Mouse (Mus musculus): ENCODE results near the gene Naa16. TPM values are rescaled to one million over a fixed set of nuclear protein-coding genes. Genes with fewer than 3 reads are reported as not detected.

Gene Naa16
- polyA plus RNA-seq, 1 experiment from 2014 or later, result 39.4 TPM

GRCm38 (mm10) chr14:79280456-79280855 is 110.1 kb downstream of the Naa16 start:
- H3K9ac ChIP-seq, result no peak overlapping the region
- 84% methylated on average over 9 of the region's 9 CpGs for WGBS
- no peak for ATAC-seq (ENCODE audit: low FRiP score)

GRCm38 (mm10) chr14:79279494-79279893 is 111.1 kb downstream of the Naa16 start:
- Histone ChIP-seq H3K27me3 (no peaks in the 10 kb centered on the region), H3K9ac (no peak overlapping the region), H3K4me1 (peaks cover 17% of the 10 kb centered on the region), H3K27ac (no peak overlapping the region), H3K4me3 (no peak overlapping the region), H3K36me3 (no peaks in the 10 kb centered on the region), H3K4me2 (replicated peaks) (no peak overlapping the region), H3K9me3 (replicated peaks) (no peaks in the 10 kb centered on the region)
- 81% methylated on average over 1 of the region's 1 CpGs for WGBS
- ATAC-seq (ENCODE audit: low FRiP score), result no peak

More at GRCm38 (mm10) chr14:79280456-79280855, 110.1 kb downstream of the Naa16 start:
- H3K4me2 ChIP-seq (replicated peaks), result no peak overlapping the region
- peaks cover 13% of the 10 kb centered on the region for H3K4me1 ChIP-seq
- no peaks in the 10 kb centered on the region for H3K27me3 ChIP-seq
- H3K27ac ChIP-seq, result no peak overlapping the region
- no peaks in the 10 kb centered on the region for H3K36me3 ChIP-seq
- no peak overlapping the region for H3K4me3 ChIP-seq
- H3K9me3 ChIP-seq (replicated peaks), result no peaks in the 10 kb centered on the region

GRCm38 (mm10) chr14:79278927-79279326 is 111.7 kb downstream of the Naa16 start:
- Histone ChIP-seq H3K9ac (no peak overlapping the region), H3K4me3 (no peak overlapping the region), H3K9me3 (replicated peaks) (no peaks in the 10 kb centered on the region), H3K27ac (no peak overlapping the region), H3K27me3 (no peaks in the 10 kb centered on the region), H3K36me3 (no peaks in the 10 kb centered on the region), H3K4me2 (replicated peaks) (no peak overlapping the region), H3K4me1 (peaks cover 20% of the 10 kb centered on the region)
- 89% methylated on average over 4 of the region's 4 CpGs for WGBS
- no peak for ATAC-seq (ENCODE audit: low FRiP score)

GRCm38 (mm10) chr14:79277922-79278321 is 112.7 kb downstream of the Naa16 start:
- Histone ChIP-seq H3K36me3 (no peaks in the 10 kb centered on the region), H3K27ac (no peak overlapping the region), H3K9ac (no peak overlapping the region), H3K9me3 (replicated peaks) (no peaks in the 10 kb centered on the region), H3K27me3 (no peaks in the 10 kb centered on the region), H3K4me1 (peaks cover 24% of the 10 kb centered on the region), H3K4me2 (replicated peaks) (no peak overlapping the region), H3K4me3 (no peak overlapping the region)
- 40% methylated on average over 7 of the region's 7 CpGs for WGBS
- no peak for ATAC-seq (ENCODE audit: low FRiP score)

- no peak for ATAC-seq (ENCODE audit: low FRiP score)
- H3K4me2 ChIP-seq (replicated peaks), result no peak overlapping the region
- peaks cover 24% of the 10 kb centered on the region for H3K4me1 ChIP-seq
- H3K27me3 ChIP-seq, result no peaks in the 10 kb centered on the region
- H3K27ac ChIP-seq, result no peak overlapping the region
- no peak overlapping the region for H3K4me3 ChIP-seq
- no peak overlapping the region for H3K9ac ChIP-seq
- H3K9me3 ChIP-seq (replicated peaks), result no peaks in the 10 kb centered on the region
- WGBS, result 85% methylated on average over 8 of the region's 8 CpGs
- no peaks in the 10 kb centered on the region for H3K36me3 ChIP-seq
Observed at GRCm38 (mm10) chr14:79275870-79276395, 114.6 kb downstream of the Naa16 start.

- Histone ChIP-seq H3K27me3 (no peaks in the 10 kb centered on the region), H3K27ac (no peak overlapping the region), H3K36me3 (no peaks in the 10 kb centered on the region), H3K9me3 (replicated peaks) (no peaks in the 10 kb centered on the region), H3K4me1 (peaks cover 24% of the 10 kb centered on the region), H3K4me3 (no peak overlapping the region), H3K9ac (no peak overlapping the region), H3K4me2 (replicated peaks) (no peak overlapping the region)
- 46% methylated on average over 3 of the region's 3 CpGs for WGBS
- ATAC-seq (ENCODE audit: low FRiP score), result no peak
Observed at GRCm38 (mm10) chr14:79275441-79275840, 115.1 kb downstream of the Naa16 start.

Other genes with a start within 250 kb of the Naa16 start
- 0.19 TPM in 1 of 2 replicates, not detected in the other for gene Zfp957, start 143.4 kb downstream of the Naa16 start, polyA plus RNA-seq (2016; fragmentation: Nextera tagmentation; extraction: Ambion mirVana)
- gene Rgcc, start 89.1 kb downstream of the Naa16 start, polyA plus RNA-seq (2016; fragmentation: Nextera tagmentation; extraction: Ambion mirVana), result 32.4 and 41.0 TPM in 2 replicates
- gene Mtrf1, start 7.0 kb upstream of the Naa16 start, polyA plus RNA-seq (2016; fragmentation: Nextera tagmentation; extraction: Ambion mirVana), result 9.8 and 11.1 TPM in 2 replicates
- gene Kbtbd7, start 35.7 kb upstream of the Naa16 start, polyA plus RNA-seq (2016; fragmentation: Nextera tagmentation; extraction: Ambion mirVana), result 22.6 and 23.1 TPM in 2 replicates
- gene Kbtbd6, start 61.1 kb upstream of the Naa16 start, polyA plus RNA-seq (2016; fragmentation: Nextera tagmentation; extraction: Ambion mirVana), result 3.1 and 4.5 TPM in 2 replicates
- gene Elf1, start 90.4 kb upstream of the Naa16 start, polyA plus RNA-seq (2016; fragmentation: Nextera tagmentation; extraction: Ambion mirVana), result 9.6 and 10.3 TPM in 2 replicates
- 51.1 and 53.2 TPM in 2 replicates for gene Wbp4, start 90.7 kb upstream of the Naa16 start, polyA plus RNA-seq (2016; fragmentation: Nextera tagmentation; extraction: Ambion mirVana)
- gene Sugt1, start 196.9 kb upstream of the Naa16 start, polyA plus RNA-seq (2016; fragmentation: Nextera tagmentation; extraction: Ambion mirVana), result 128 and 133 TPM in 2 replicates